Mouse (Mus musculus): Measurements from ENCODE around the gene Zfp991. TPM values are rescaled to one million over a fixed set of nuclear protein-coding genes. Genes with fewer than 3 reads are reported as not detected.
A peak's percentile ranks its signal among the peaks of the same experiment; 100 is the strongest.
"Not testable (repeated sequence)": the region's sequence is repeated elsewhere in the genome, so short reads cannot be mapped to it uniquely, and the experiment has no call there.

Zfp991 gene
- total RNA-seq (2014; rRNA removed) = 3.0 TPM in 2 replicates
- polyA plus RNA-seq (2015; fragmentation: Nextera tagmentation; extraction: Ambion mirVana) = 4.9 and 6.5 TPM in 2 replicates

GRCm38 (mm10) chr4:147131837-147132459 lies at the start of gene Zfp991:
TSS of gene Zfp991 (plus strand) at chr4:147132038.
- H3K27me3 ChIP-seq (ENCODE audit: insufficient read depth, low read length); H3K27ac ChIP-seq; H3K4me1 ChIP-seq (ENCODE audit: insufficient read depth, low read length); H3K9ac ChIP-seq (replicated peaks; ENCODE audit: low read length); DNase-seq (ENCODE audit: low spot score); ATAC-seq; H3K36me3 ChIP-seq (ENCODE audit: insufficient read depth, low read length); H3K4me3 ChIP-seq (ENCODE audit: low read length); H3K4me2 ChIP-seq (ENCODE audit: low read depth, low read length): not testable (repeated sequence)
- WGBS = 45% methylated on average over 2 of the region's 15 CpGs
- H3K9me3 ChIP-seq (ENCODE audit: low read length) = peaks cover 11% of the 10 kb centered on the region

DNA sequence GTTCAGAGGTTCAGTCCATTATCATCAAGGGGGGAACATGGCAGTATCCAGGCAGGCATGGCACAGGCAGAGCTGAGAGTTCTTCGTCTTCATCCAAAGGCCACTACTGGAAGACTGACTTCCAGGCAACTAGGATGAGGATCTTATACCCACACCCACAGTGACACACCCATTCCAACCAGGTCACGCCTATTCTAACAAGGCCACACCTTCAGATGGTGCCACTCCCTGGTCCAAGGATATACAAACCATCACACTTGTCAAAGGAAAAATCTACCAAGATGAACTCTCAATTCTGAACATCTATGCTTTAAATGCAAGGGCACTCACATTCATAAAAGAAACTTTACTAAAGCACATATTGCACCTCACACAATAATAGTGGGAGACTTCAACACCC lies 36.2 kb upstream of the Zfp991 start:
- H3K36me3 ChIP-seq (ENCODE audit: insufficient read depth, low read length); H3K27ac ChIP-seq; H3K27me3 ChIP-seq (ENCODE audit: insufficient read depth, low read length); H3K4me2 ChIP-seq (ENCODE audit: low read depth, low read length); H3K4me3 ChIP-seq (ENCODE audit: low read length); ATAC-seq; H3K9me3 ChIP-seq (ENCODE audit: low read length); H3K4me1 ChIP-seq (ENCODE audit: insufficient read depth, low read length); H3K9ac ChIP-seq (replicated peaks; ENCODE audit: low read length); DNase-seq (ENCODE audit: low spot score): not testable (repeated sequence)
- 66% methylated on average over 2 of the region's 2 CpGs for WGBS

DNA sequence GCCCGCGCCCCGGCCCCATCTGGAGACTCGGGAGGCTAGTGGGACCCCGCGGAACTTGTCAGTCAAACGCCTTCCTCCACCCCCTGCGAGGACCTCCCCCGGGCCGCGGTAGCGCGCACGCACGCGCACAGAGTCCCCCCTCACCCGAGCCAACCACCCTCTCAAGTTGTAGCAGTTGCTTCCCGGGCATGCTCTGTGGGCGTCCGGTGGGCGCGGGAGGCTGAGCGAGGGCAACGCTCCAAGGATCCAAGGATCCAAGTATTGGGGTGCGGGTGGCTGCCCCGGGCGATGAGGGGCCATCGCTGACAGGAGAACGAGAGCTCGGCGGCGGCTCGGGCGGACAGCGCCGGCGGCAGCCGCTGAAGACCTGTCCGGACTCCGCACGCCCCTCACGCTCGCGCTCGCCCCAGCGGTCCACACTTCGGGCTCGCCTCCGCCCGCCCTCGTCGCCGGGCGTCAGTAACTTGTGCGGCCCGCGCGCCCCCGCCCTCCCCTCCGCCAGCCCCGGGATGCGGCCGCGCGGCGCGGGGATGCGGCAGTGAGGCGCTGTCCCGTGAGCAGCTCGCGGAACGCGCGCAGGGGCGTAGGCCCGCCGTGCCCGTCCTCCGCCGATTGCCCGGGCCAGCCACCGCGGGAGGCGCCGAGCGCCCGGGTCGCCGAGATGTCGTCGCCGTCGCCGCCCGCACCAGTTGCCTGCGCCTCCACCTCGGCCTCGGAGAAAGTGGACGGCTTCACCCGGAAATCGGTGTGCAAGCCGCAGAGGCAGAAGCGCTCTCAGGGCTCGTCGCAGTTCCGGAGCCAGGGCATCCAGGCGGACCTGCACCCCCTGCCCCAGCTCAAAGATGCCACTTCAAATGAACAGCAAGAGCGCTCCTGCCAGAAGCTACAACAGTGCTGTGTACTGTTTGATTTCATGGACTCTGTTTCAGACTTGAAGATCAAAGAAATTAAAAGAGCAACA lies 29.9 kb upstream of the Zfp991 start:
- Histone ChIP-seq H3K4me3 (ENCODE audit: low read length) (peak overlapping the region; percentile 42), H3K4me2 (ENCODE audit: low read depth, low read length) (peak overlapping the region; percentile 57)
- H3K36me3 ChIP-seq (ENCODE audit: insufficient read depth, low read length); H3K27ac ChIP-seq; H3K4me1 ChIP-seq (ENCODE audit: insufficient read depth, low read length); H3K9me3 ChIP-seq (ENCODE audit: low read length); H3K9ac ChIP-seq (replicated peaks; ENCODE audit: low read length); H3K27me3 ChIP-seq (ENCODE audit: insufficient read depth, low read length): not testable (repeated sequence)
- ATAC-seq (peak; percentile 89), DNase-seq (ENCODE audit: low spot score) (peak; percentile 37)
- 3% methylated on average over 62 of the region's 109 CpGs for WGBS

GRCm38 (mm10) chr4:147103814-147104213 lies 28.0 kb upstream of the Zfp991 start:
- H3K4me3 ChIP-seq (ENCODE audit: low read length); H3K4me2 ChIP-seq (ENCODE audit: low read depth, low read length); H3K36me3 ChIP-seq (ENCODE audit: insufficient read depth, low read length); ATAC-seq; DNase-seq (ENCODE audit: low spot score); H3K9ac ChIP-seq (replicated peaks; ENCODE audit: low read length); H3K27ac ChIP-seq; H3K9me3 ChIP-seq (ENCODE audit: low read length); H3K4me1 ChIP-seq (ENCODE audit: insufficient read depth, low read length); H3K27me3 ChIP-seq (ENCODE audit: insufficient read depth, low read length): not testable (repeated sequence)
- WGBS = 60% methylated on average over 4 of the region's 4 CpGs

GRCm38 (mm10) chr4:147117839-147118238 lies 14.0 kb upstream of the Zfp991 start:
- H3K4me2 ChIP-seq (ENCODE audit: low read depth, low read length); H3K9me3 ChIP-seq (ENCODE audit: low read length); ATAC-seq; H3K4me3 ChIP-seq (ENCODE audit: low read length); H3K4me1 ChIP-seq (ENCODE audit: insufficient read depth, low read length); H3K27ac ChIP-seq; H3K9ac ChIP-seq (replicated peaks; ENCODE audit: low read length); H3K36me3 ChIP-seq (ENCODE audit: insufficient read depth, low read length); DNase-seq (ENCODE audit: low spot score); H3K27me3 ChIP-seq (ENCODE audit: insufficient read depth, low read length): not testable (repeated sequence)
- WGBS = 76% methylated on average over 2 of the region's 3 CpGs

GRCm38 (mm10) chr4:147122286-147122685 lies 9.6 kb upstream of the Zfp991 start:
- H3K36me3 ChIP-seq (ENCODE audit: insufficient read depth, low read length); DNase-seq (ENCODE audit: low spot score); H3K9me3 ChIP-seq (ENCODE audit: low read length); H3K4me3 ChIP-seq (ENCODE audit: low read length); H3K27me3 ChIP-seq (ENCODE audit: insufficient read depth, low read length); H3K27ac ChIP-seq; H3K9ac ChIP-seq (replicated peaks; ENCODE audit: low read length); H3K4me2 ChIP-seq (ENCODE audit: low read depth, low read length); H3K4me1 ChIP-seq (ENCODE audit: insufficient read depth, low read length); ATAC-seq: not testable (repeated sequence)
- WGBS = 75% methylated on average over 1 of the region's 1 CpGs

GRCm38 (mm10) chr4:147123797-147124196 lies 8.0 kb upstream of the Zfp991 start:
- H3K27me3 ChIP-seq (ENCODE audit: insufficient read depth, low read length); DNase-seq (ENCODE audit: low spot score); H3K27ac ChIP-seq; H3K4me2 ChIP-seq (ENCODE audit: low read depth, low read length); H3K4me1 ChIP-seq (ENCODE audit: insufficient read depth, low read length); H3K4me3 ChIP-seq (ENCODE audit: low read length); H3K9ac ChIP-seq (replicated peaks; ENCODE audit: low read length); H3K36me3 ChIP-seq (ENCODE audit: insufficient read depth, low read length); ATAC-seq: not testable (repeated sequence)
- peaks cover 16% of the 10 kb centered on the region for H3K9me3 ChIP-seq (ENCODE audit: low read length)

DNA sequence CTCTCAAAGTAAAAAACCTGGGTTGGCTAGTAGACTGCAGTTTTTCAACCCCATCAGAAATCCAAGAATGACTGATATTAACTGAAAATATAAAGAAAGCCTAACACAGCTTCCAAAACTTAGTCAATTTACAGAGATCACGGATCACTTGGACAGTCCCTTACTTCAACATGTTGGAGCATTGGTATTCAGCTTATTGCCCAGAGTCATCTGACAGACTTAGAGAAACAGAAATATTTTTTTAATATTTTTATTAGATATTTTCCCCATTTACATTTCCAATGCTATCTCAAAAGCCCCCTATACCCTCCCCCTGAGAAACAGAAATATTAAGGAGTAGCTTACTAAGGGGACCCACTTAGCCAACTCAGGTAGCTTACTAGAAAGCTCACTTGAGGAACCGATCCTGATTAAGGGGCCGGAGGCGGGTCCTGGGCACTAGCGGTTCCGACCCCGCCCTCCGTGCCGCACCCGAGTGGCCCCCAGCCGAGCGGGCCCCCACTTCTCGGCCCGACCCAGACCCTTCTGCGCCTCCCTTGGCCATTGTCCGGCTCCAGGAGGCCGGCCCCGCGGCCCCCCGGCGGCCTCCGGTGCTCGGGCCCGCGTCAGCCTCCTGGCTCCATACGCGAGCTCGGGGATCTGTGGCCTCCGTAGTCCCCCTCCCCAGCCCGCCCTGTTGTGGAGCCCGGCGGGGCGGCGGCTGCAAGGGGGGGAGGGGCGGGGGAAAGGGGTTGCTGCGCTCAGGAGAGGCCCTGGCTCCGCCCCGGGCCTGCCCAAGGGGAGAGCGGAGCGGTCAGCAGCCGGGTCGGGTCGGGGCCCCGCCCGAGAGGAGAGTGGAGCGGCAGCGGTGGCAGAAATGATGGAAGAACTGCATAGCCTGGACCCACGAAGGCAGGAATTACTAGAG lies 7.2 kb upstream of the Zfp991 start:
- DNase-seq (ENCODE audit: low spot score) (peak; percentile 59), ATAC-seq (peak; percentile 98)
- H3K27ac ChIP-seq = peak overlapping the region; percentile 32; the same call in 1 of the 2 replicates
- peak overlapping the region; percentile 50 for H3K4me3 ChIP-seq (ENCODE audit: low read length)
- WGBS = 9% methylated on average over 46 of the region's 48 CpGs
- peaks cover 16% of the 10 kb centered on the region for H3K9me3 ChIP-seq (ENCODE audit: low read length)
- not testable (repeated sequence) for H3K27me3 ChIP-seq (ENCODE audit: insufficient read depth, low read length); H3K4me1 ChIP-seq (ENCODE audit: insufficient read depth, low read length); H3K36me3 ChIP-seq (ENCODE audit: insufficient read depth, low read length)
- H3K9ac ChIP-seq (replicated peaks; ENCODE audit: low read length) = peak overlapping the region; percentile 70
- H3K4me2 ChIP-seq (ENCODE audit: low read depth, low read length) = peak overlapping the region; percentile 63

DNA sequence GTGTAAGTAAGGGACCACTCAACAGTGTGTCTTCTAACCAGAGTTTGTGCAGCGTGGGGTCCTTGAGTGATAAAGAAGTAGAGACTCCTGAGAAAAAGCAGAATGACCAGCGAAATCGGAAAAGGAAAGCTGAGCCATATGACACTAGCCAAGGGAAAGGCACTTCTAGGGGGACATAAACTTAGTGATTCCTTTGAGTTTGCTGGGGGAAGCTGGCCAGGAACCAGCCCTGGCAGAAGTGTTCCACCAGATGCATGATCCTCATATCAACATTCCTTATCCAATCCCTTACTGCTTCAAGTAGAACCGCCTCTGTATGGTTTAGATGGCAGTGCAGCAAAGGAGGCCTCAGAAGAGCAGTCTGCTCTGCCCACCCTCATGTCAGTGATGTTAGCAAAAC lies 6.5 kb upstream of the Zfp991 start:
- Histone ChIP-seq H3K4me2 (ENCODE audit: low read depth, low read length) (peak overlapping the region; percentile 63), H3K4me3 (ENCODE audit: low read length) (peak overlapping the region; percentile 50), H3K9me3 (ENCODE audit: low read length) (peaks cover 16% of the 10 kb centered on the region), H3K27ac (peak overlapping the region; percentile 32; the same call in 1 of the 2 replicates), H3K9ac (replicated peaks; ENCODE audit: low read length) (peak overlapping the region; percentile 70; the same call in 1 of the 2 replicates)
- H3K27me3 ChIP-seq (ENCODE audit: insufficient read depth, low read length); H3K36me3 ChIP-seq (ENCODE audit: insufficient read depth, low read length); ATAC-seq; H3K4me1 ChIP-seq (ENCODE audit: insufficient read depth, low read length): not testable (repeated sequence)
- peak; percentile 1 for DNase-seq (ENCODE audit: low spot score)
- 20% methylated on average over 4 of the region's 4 CpGs for WGBS

Measured in hindbrain, postnatal 0 days (tissue).